Mouse (Mus musculus) embryonic fibroblast, embryonic 13.5 days (primary cell): ENCODE measurements at regions not wholly inside any gene's neighbourhood (a gene's known extent, or its start where the extent isn't known, plus 50 kb on each side); places are given as distances from the start of the nearest gene placed in this dataset.

ENCODE experiments used
- CTCF ChIP-seq: IDR thresholded peaks from 2 replicates; pipeline ENCODE4 v1.5.1; 2011; ENCODE audit warnings: mild to moderate bottlenecking, control low read depth, low read length, moderate library complexity, borderline replicate concordance; ENCODE audit not compliant: insufficient read depth
- POLR2A ChIP-seq: IDR thresholded peaks from 2 replicates; pipeline ENCODE4 v1.6.1; 2011; ENCODE audit warnings: low read depth, mild to moderate bottlenecking, control low read depth, low read length, moderate library complexity

GRCm38 (mm10) chr9:113578221-113578620, 129.8 kb downstream of the Pdcd6ip start:
- TF ChIP-seq CTCF, result no peak
- no peak for TF ChIP-seq POLR2A
